Mouse (Mus musculus): Measurements from ENCODE around the gene Eif2a. TPM values are rescaled to one million over a fixed set of nuclear protein-coding genes. Genes with fewer than 3 reads are reported as not detected.
"Not testable (repeated sequence)": the region's sequence is repeated elsewhere in the genome, so short reads cannot be mapped to it uniquely, and the experiment has no call there.

Eif2a gene
- polyA plus RNA-seq, 1 experiment from 2014 or later = 48.3 TPM

DNA sequence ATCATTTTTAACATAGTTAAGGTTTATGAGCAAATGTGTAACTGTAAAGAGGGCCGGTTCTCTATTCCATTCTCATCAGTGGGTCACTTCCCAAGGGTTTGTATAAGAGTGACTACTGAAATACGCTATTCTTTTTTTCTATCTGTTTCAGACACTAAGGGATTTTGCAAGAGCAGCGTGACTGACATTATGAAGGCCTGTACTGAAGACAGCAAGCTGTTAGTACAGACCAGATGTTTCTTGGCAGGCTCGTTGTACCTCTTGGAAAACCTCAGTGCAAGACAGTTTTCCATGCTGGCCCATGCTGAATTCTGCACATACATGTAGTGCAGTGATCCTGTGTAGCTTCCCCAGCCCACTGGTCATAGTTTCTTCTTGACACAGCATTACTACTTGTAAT, 64.9 kb downstream of the Eif2a start:
- 93% methylated on average over 4 of the region's 4 CpGs for WGBS
- H3K4me1 ChIP-seq (replicated peaks); DNase-seq (ENCODE audit: low spot score); H3K27me3 ChIP-seq (ENCODE audit: insufficient read depth, poor library complexity, severe bottlenecking); H3K4me3 ChIP-seq; H3K9me3 ChIP-seq; H3K27ac ChIP-seq: not testable (repeated sequence)
- H3K36me3 ChIP-seq = peaks cover 83% of the 10 kb centered on the region

DNA sequence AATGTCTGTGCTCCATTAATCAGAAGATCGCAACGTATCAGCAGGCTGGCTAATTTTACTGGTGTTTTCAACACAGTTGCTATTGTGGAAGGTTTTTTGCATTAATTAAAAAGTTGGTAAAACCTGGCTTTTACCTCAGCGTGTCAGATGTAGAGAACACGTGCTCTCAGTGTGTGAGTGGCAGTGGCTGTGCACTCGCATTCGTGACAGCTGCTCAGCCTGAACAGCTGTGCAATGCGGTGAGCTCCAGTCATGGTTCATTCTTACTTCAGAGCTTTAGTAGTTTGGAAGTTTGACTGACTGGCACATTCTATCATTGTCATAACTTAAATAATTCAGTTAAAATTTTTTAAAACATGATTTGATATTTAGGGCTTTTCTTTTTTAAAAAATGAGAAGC, 67.0 kb downstream of the Eif2a start:
- not testable (repeated sequence) for H3K4me1 ChIP-seq (replicated peaks)
- H3K36me3 ChIP-seq = peaks cover 75% of the 10 kb centered on the region

DNA sequence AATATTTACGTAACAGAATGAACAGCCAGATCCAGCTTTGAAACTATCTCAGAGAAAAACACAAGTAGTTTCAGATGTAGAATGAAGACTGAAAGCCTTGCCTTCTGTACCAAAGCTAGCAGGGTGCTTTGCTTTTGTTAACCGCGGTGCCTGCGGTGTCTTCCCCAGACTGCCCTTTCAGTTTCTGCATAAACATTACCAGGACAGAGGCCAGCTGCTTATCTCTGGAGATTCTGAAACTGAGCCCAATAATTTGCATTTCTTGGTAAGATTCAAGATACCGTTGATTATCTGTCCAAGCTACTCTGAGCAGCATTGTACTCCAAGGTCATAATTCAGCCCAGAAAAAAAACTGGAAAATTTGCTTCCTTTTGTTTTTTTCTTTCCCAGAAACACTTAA, 68.0 kb downstream of the Eif2a start:
- Histone ChIP-seq H3K27ac (no peak overlapping the region), H3K9me3 (0 out of 2 replicates have a peak, but pooled peaks cover 2% of the 10 kb centered on the region), H3K27me3 (ENCODE audit: insufficient read depth, poor library complexity, severe bottlenecking) (no peaks in the 10 kb centered on the region), H3K4me3 (no peak overlapping the region), H3K4me1 (replicated peaks) (no peaks in the 10 kb centered on the region), H3K36me3 (peaks cover 75% of the 10 kb centered on the region)
- WGBS = 40% methylated on average over 5 of the region's 5 CpGs
- no peak for DNase-seq (ENCODE audit: low spot score)

More for the DNA sequence above, 67.0 kb downstream of the Eif2a start:
- DNase-seq (ENCODE audit: low spot score); H3K9me3 ChIP-seq; H3K27ac ChIP-seq; H3K27me3 ChIP-seq (ENCODE audit: insufficient read depth, poor library complexity, severe bottlenecking); H3K4me3 ChIP-seq: not testable (repeated sequence)
- 82% methylated on average over 7 of the region's 7 CpGs for WGBS

Other genes with a start within 250 kb of the Eif2a start
- gene Tsc22d2, start 111.1 kb upstream of the Eif2a start, polyA plus RNA-seq (2016; fragmentation: Nextera tagmentation; extraction: Ambion mirVana) = 8.4 and 9.3 TPM in 2 replicates
- 122 and 141 TPM in 2 replicates for gene Serp1, start 71 bp downstream of the Eif2a start, polyA plus RNA-seq (2016; fragmentation: Nextera tagmentation; extraction: Ambion mirVana)
- 16.5 TPM in 2 replicates for gene Selenot, start 50.8 kb downstream of the Eif2a start, polyA plus RNA-seq (2016; fragmentation: Nextera tagmentation; extraction: Ambion mirVana)
- 0.07 TPM in 1 of 2 replicates, not detected in the other for gene Erich6, start 111.4 kb downstream of the Eif2a start, polyA plus RNA-seq (2016; fragmentation: Nextera tagmentation; extraction: Ambion mirVana)
- gene Siah2, start 166.6 kb downstream of the Eif2a start, polyA plus RNA-seq (2016; fragmentation: Nextera tagmentation; extraction: Ambion mirVana) = 3.3 TPM in 2 replicates